Mouse (Mus musculus) neural tube, embryonic 11.5 days (tissue): ENCODE data around the gene Atp7a. TPM values are rescaled to one million over a fixed set of nuclear protein-coding genes. Genes with fewer than 3 reads are reported as not detected.
A peak's percentile ranks its signal among the peaks of the same experiment; 100 is the strongest.
"Not testable (repeated sequence)": the region's sequence is repeated elsewhere in the genome, so short reads cannot be mapped to it uniquely, and the experiment has no call there.

ENCODE experiments used
- ATAC-seq: fragments of 200-750 bp; cut with Nextera tagmentation; 2 replicates; pipeline ENCODE4 v1.8.0; 2017; ENCODE audit warnings: moderate number of reproducible peaks, mild to moderate bottlenecking, moderate TSS enrichment, moderate library complexity; ENCODE audit not compliant: insufficient read depth, low FRiP score, low TSS enrichment
- DNase-seq: peaks from one replicate; pipeline ENCODE4 v3.0.0-alpha.2; 2015; ENCODE audit warnings: low spot score
- H3K27ac ChIP-seq: fragments of 300-500 bp; sonication (generic); 2 replicates; pipeline ENCODE4 v1.5.1; 2014; ENCODE audit warnings: low read depth, mild to moderate bottlenecking, low read length
- H3K27me3 ChIP-seq: fragments of 300-500 bp; sonication (generic); 2 replicates; pipeline ENCODE4 v1.6.1; 2014; ENCODE audit warnings: mild to moderate bottlenecking, low read length, mixed read lengths; ENCODE audit not compliant: control insufficient read depth, insufficient read depth
- H3K36me3 ChIP-seq: fragments of 300-500 bp; sonication (generic); 2 replicates; pipeline ENCODE4 v1.6.1; 2014; ENCODE audit warnings: mild to moderate bottlenecking, low read length, moderate library complexity, mixed read lengths; ENCODE audit not compliant: control insufficient read depth, insufficient read depth
- H3K4me1 ChIP-seq: fragments of 300-500 bp; sonication (generic); 2 replicates; pipeline ENCODE4 v1.6.1; 2014; ENCODE audit warnings: low read length, mixed read lengths; ENCODE audit not compliant: control insufficient read depth, insufficient read depth
- H3K4me2 ChIP-seq: fragments of 300-500 bp; sonication (generic); 2 replicates; pipeline ENCODE4 v1.6.1; 2014; ENCODE audit warnings: low read depth, mild to moderate bottlenecking, moderate library complexity
- H3K4me3 ChIP-seq: fragments of 300-500 bp; sonication (generic); 2 replicates; pipeline ENCODE4 v1.5.1; 2014; ENCODE audit warnings: low read depth, low read length
- H3K9ac ChIP-seq: fragments of 300-500 bp; sonication (generic); 2 replicates; pipeline ENCODE4 v1.6.1; 2014; ENCODE audit warnings: mild to moderate bottlenecking, low read length
- H3K9me3 ChIP-seq: fragments of 300-500 bp; sonication (generic); 2 replicates; pipeline ENCODE4 v1.6.1; 2016; ENCODE audit warnings: low read length; ENCODE audit not compliant: control insufficient read depth
- WGBS: fragments of 180-500 bp; shearing (Covaris S2); extraction: QIAGEN DNeasy Blood & Tissue Kit; methylation state at CpG from one replicate; pipeline ENCODE4 v1.1.7; 2014; 5-methylcytosine and 5-hydroxymethylcytosine counted together
- polyA plus RNA-seq: library from polyadenylated mRNA; unstranded; fragments of >200 nt; fragmentation: Nextera tagmentation; extraction: Ambion mirVana; gene quantifications from 2 replicates; pipeline ENCODE4 v1.2.1, GENCODE M21; 2014

Atp7a gene
- 32.7 and 33.7 TPM in 2 replicates for polyA plus RNA-seq

- H3K27ac ChIP-seq = 0 out of 2 replicates have a peak within 1 kb of the TSS, but pooled peaks have one; percentile 27
- WGBS = 14% methylated on average over 29 of the region's 36 CpGs
These were observed at the start of gene Atp7a for GRCm38 (mm10) chrX:106026418-106027342. Gene Atp7a, plus strand, starts transcription at chrX:106027276.

GRCm38 (mm10) chrX:106001605-106002004 lies 25.5 kb upstream of the Atp7a start:
- DNase-seq (no peak), ATAC-seq (no peak)
- no peak overlapping the region for H3K4me2 ChIP-seq
- WGBS = 67% methylated on average over 1 of the region's 1 CpGs
- H3K27ac ChIP-seq = no peak overlapping the region
- H3K4me3 ChIP-seq = no peak overlapping the region
- H3K9me3 ChIP-seq = no peaks in the 10 kb centered on the region
- H3K27me3 ChIP-seq = no peaks in the 10 kb centered on the region
- H3K9ac ChIP-seq = no peak overlapping the region
- H3K4me1 ChIP-seq = no peaks in the 10 kb centered on the region
- H3K36me3 ChIP-seq = no peaks in the 10 kb centered on the region

More at GRCm38 (mm10) chrX:106026418-106027342, at the start of gene Atp7a:
- peak; percentile 94 for DNase-seq
- Histone ChIP-seq H3K4me1 (no peaks in the 10 kb centered on the region), H3K27me3 (no peaks in the 10 kb centered on the region), H3K36me3 (no peaks in the 10 kb centered on the region), H3K9ac (peak within 1 kb of the TSS; percentile 54), H3K4me3 (peak within 1 kb of the TSS; percentile 46), H3K4me2 (peak within 1 kb of the TSS; percentile 43), H3K9me3 (no peaks in the 10 kb centered on the region)
- ATAC-seq = peak; percentile 94

GRCm38 (mm10) chrX:106010762-106011161 lies 16.3 kb upstream of the Atp7a start:
- Histone ChIP-seq H3K4me3 (peak overlapping the region; percentile 45), H3K9ac (no peak overlapping the region), H3K27ac (no peak overlapping the region), H3K27me3 (no peaks in the 10 kb centered on the region), H3K4me2 (peak overlapping the region; percentile 25), H3K36me3 (no peaks in the 10 kb centered on the region), H3K4me1 (no peaks in the 10 kb centered on the region), H3K9me3 (no peaks in the 10 kb centered on the region)
- ATAC-seq = no peak
- DNase-seq = no peak
- WGBS = 17% methylated on average over 3 of the region's 3 CpGs

- Histone ChIP-seq H3K9me3 (no peaks in the 10 kb centered on the region), H3K4me3 (peak within 1 kb of the TSS; percentile 45), H3K4me1 (no peaks in the 10 kb centered on the region), H3K4me2 (peak within 1 kb of the TSS; percentile 35), H3K9ac (peak within 1 kb of the TSS; percentile 45), H3K36me3 (no peaks in the 10 kb centered on the region), H3K27ac (no peak within 1 kb of the TSS), H3K27me3 (no peaks in the 10 kb centered on the region)
- DNase-seq (peak; percentile 86), ATAC-seq (peak; percentile 91)
- whole genome bisulfite sequencing = 14% methylated on average over 41 of the region's 45 CpGs
These were observed 15.5 kb upstream of the Atp7a start, which contains the start of gene Magt1 for GRCm38 (mm10) chrX:106011465-106012159. Gene Magt1, minus strand, starts transcription at chrX:106011906.

GRCm38 (mm10) chrX:106012559-106012958 lies 14.5 kb upstream of the Atp7a start:
- H3K36me3 ChIP-seq = no peaks in the 10 kb centered on the region
- no peak for DNase-seq
- 76% methylated on average over 3 of the region's 3 CpGs for WGBS
- ATAC-seq = no peak
- no peaks in the 10 kb centered on the region for H3K27me3 ChIP-seq
- no peak overlapping the region for H3K9ac ChIP-seq
- H3K4me1 ChIP-seq = no peaks in the 10 kb centered on the region
- no peak overlapping the region for H3K27ac ChIP-seq
- peak overlapping the region; percentile 35 for H3K4me2 ChIP-seq
- 0 out of 2 replicates have a peak overlapping the region, but pooled peaks have one; percentile 3 for H3K4me3 ChIP-seq
- no peaks in the 10 kb centered on the region for H3K9me3 ChIP-seq

GRCm38 (mm10) chrX:106013217-106013616 lies 13.9 kb upstream of the Atp7a start:
- 22% methylated on average over 2 of the region's 2 CpGs for WGBS
- H3K9me3 ChIP-seq = no peaks in the 10 kb centered on the region

GRCm38 (mm10) chrX:106014741-106015377 lies 12.2 kb upstream of the Atp7a start:
- ATAC-seq, H3K9ac ChIP-seq, H3K4me2 ChIP-seq, H3K9me3 ChIP-seq, H3K4me1 ChIP-seq, H3K27me3 ChIP-seq, H3K4me3 ChIP-seq, H3K36me3 ChIP-seq, DNase-seq, H3K27ac ChIP-seq: not testable (repeated sequence)
- 72% methylated on average over 2 of the region's 2 CpGs for WGBS

More at GRCm38 (mm10) chrX:106013217-106013616, 13.9 kb upstream of the Atp7a start:
- Histone ChIP-seq H3K4me1 (no peaks in the 10 kb centered on the region), H3K27ac (no peak overlapping the region), H3K9ac (no peak overlapping the region), H3K4me2 (no peak overlapping the region), H3K4me3 (no peak overlapping the region), H3K27me3 (no peaks in the 10 kb centered on the region), H3K36me3 (no peaks in the 10 kb centered on the region)
- peak; percentile 12 for DNase-seq
- ATAC-seq = no peak

- no peaks in the 10 kb centered on the region for H3K36me3 ChIP-seq
- H3K27me3 ChIP-seq = no peaks in the 10 kb centered on the region
- DNase-seq = peak; percentile 79
- H3K27ac ChIP-seq = no peak within 1 kb of the TSS; the same call in 1 of the 2 replicates
- 13% methylated on average over 26 of the region's 26 CpGs for WGBS
- H3K4me1 ChIP-seq = no peaks in the 10 kb centered on the region
- ATAC-seq = peak; percentile 33; the same call in 1 of the 2 replicates
- peak within 1 kb of the TSS; percentile 51 for H3K4me3 ChIP-seq
- no peaks in the 10 kb centered on the region for H3K9me3 ChIP-seq
- peak within 1 kb of the TSS; percentile 37 for H3K4me2 ChIP-seq
- H3K9ac ChIP-seq = peak within 1 kb of the TSS; percentile 70
These were observed 11.3 kb upstream of the Atp7a start, which contains the start of gene Cox7b for GRCm38 (mm10) chrX:106015571-106016322. Gene Cox7b, plus strand, starts transcription at chrX:106015700.
